Mouse (Mus musculus): ENCODE measurements around the gene Icam4.

- TF ChIP-seq CTCF (IDR thresholded peaks at IDR 0.05; ENCODE audit: insufficient read depth, low read depth, low read length): no peak
- no peak for TF ChIP-seq POLR2A (IDR thresholded peaks at IDR 0.05; ENCODE audit: insufficient read depth, low read depth, low read length)
Observed at GRCm38 (mm10) chr9:20987953-20988352, 41.2 kb upstream of the Icam4 start.
